Mouse (Mus musculus): ENCODE measurements at regions not wholly inside any gene's neighbourhood (a gene's known extent, or its start where the extent isn't known, plus 50 kb on each side); places are given as distances from the start of the nearest gene placed in this dataset.

DNA sequence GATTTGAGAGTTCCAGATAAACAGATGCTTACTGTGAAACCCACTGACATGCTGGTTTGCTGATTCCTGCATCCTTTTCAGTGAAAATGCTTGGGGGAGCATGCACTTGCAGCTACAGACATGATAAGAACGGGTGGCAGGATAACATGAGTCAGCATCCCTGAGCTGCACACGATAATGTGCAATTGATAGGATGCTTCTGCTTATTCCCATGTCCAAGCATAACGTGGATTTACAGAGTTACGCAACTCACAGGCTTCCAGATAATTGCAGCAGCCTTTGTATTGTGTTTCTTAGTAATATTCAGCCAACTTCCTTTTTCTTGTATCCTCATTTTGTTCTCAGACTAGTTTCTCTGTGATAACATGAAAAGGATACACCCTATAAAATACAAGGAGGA, 245.7 kb downstream of the Flrt2 start:
- H3K4me1 ChIP-seq (ENCODE audit: control insufficient read depth, insufficient read depth, insufficient read length, low read length): no peaks in the 10 kb centered on the region
- H3K27ac ChIP-seq (replicated peaks; ENCODE audit: low read depth, low read length): no peak overlapping the region
- no peak overlapping the region for H3K4me3 ChIP-seq (ENCODE audit: insufficient read depth, low read depth, low read length)

DNA sequence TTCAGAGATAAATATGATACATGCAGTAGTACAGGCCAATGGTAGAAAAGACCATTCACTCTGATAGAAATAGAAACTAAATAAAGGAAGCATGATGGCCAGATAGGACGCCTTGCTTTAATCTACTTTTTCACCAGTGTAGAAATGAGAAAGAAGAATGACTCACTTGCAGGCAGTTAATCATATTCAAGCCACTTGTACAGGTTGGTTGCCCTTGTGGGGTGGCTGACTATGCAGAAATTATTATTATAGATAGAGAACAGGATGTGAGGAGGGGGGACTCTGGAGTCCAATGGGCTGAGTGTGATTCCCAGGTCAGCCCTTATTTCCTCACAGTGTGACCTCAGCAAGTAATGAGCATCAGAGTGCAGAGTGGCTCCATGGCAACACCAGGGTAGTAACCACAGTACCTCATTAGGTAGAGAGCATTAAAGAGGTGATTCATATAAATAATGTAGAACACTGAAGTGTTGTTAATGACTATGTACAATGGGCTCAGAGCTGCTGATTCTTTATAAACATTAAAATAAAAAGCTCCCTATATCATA, 248.5 kb downstream of the Flrt2 start:
- no peak overlapping the region for H3K4me3 ChIP-seq (ENCODE audit: insufficient read depth, low read depth, low read length)
- no peak overlapping the region for H3K27ac ChIP-seq (replicated peaks; ENCODE audit: low read depth, low read length)
- no peaks in the 10 kb centered on the region for H3K4me1 ChIP-seq (ENCODE audit: control insufficient read depth, insufficient read depth, insufficient read length, low read length)

DNA sequence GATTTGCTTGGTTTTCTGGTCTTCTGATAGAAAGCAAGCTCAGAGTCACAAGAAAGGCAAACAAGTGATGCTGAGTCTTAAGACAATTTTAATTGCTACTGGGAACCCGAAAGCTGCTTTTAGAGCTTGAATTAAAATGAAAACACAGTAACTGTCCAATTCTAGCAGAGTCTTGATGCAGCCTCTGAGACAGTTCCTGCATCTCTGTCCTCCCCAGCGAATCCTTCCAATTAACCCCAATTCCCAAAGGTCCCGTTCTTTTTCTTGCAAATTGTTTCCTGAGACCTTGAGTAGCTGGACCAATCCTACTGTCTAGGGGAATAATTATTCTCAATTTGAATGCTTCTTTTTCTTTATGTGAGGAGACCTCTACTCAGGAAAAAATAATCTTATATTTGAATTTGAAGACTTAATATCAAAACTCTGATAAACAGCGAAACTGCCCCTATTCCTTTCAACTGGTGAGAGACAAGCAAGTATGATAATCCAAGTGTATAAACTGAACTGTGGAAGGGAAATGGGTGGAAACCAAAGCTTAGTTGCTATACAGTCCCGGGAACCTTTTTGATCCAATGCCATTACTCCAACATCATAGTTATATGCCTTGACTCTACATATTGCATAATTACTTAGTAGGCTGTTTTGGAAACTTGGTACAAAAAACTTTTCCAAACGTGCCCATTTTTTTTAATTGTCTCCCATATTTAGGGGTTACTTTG, 267.9 kb downstream of the Flrt2 start:
- H3K27ac ChIP-seq (replicated peaks; ENCODE audit: low read depth, low read length): no peak overlapping the region
- H3K4me1 ChIP-seq (ENCODE audit: control insufficient read depth, insufficient read depth, insufficient read length, low read length): no peaks in the 10 kb centered on the region
- H3K4me3 ChIP-seq (ENCODE audit: insufficient read depth, low read depth, low read length): no peak overlapping the region

DNA sequence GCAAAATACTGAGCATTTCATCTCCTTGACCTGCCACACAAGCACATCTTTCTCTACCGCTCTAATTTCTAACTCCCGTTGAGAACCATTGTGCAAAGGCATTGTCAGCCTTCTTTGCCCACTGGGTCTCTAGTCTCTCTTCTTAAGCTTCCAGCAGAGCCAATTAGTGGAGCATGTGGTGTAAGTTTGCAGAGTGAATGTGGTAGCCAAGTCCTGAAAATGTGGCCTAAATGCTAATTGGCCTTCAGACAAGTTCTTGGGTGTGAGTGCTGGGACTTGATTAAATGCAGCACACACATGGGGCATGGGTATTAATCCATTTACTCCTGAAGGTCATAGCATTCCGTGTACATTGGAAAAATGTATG, 268.5 kb downstream of the Flrt2 start:
- Histone ChIP-seq H3K27ac (replicated peaks; ENCODE audit: low read depth, low read length) (no peak overlapping the region), H3K4me1 (ENCODE audit: control insufficient read depth, insufficient read depth, insufficient read length, low read length) (no peaks in the 10 kb centered on the region)

DNA sequence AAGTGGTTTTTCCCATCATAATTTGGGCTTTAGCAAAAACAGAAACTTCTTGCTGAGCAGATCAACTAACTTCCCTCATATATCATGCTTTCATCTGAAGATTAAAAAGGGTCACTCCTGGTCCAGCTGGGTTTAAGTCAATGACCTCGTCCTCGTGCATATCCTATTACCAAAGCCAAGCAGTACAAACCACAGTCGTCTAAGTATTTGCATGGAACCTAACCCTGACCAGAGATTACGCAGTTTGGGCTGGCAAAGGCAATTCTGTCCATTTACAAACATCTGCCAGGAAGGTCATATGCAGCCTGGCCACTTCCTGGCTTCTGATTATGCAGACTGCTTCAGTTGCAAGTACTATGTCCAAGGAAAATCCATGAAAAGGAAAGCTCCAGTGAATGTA, 270.8 kb downstream of the Flrt2 start:
- Histone ChIP-seq H3K4me1 (ENCODE audit: control insufficient read depth, insufficient read depth, insufficient read length, low read length) (no peaks in the 10 kb centered on the region), H3K27ac (replicated peaks; ENCODE audit: low read depth, low read length) (no peak overlapping the region)

More for the DNA sequence above, 268.5 kb downstream of the Flrt2 start:
- H3K4me3 ChIP-seq (ENCODE audit: insufficient read depth, low read depth, low read length): no peak overlapping the region

DNA sequence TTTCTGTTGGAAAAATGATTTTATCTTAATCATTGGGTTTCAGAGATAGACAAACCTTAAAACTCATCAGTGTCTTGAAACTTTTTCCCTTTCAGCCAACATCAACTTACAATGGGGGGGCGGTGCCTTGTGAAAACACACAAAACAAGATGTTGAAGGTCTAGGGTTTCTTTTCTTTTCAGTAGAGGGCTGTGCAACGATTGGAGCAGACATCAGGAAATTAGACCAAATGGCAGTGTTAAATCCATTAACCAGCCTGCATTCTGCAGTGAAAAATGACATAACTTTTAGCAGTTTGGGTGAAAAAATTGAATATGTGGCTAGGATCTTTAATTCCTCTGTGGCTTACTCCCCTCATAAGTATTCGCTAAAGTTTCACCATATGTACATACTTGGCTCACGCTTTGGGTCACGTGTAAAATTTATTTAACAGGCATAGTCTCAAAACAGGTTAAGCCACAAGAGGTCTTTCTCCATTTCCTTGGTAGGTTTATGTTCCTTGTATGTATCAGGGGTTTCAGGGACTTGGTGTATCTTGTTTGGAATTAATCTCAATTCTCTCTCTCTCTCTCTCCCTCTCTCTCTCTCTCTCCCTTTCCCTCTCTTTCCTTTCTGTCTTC, 296.8 kb downstream of the Flrt2 start:
- H3K4me3 ChIP-seq (ENCODE audit: insufficient read depth, low read depth, low read length): no peak overlapping the region

More for the DNA sequence above, 270.8 kb downstream of the Flrt2 start:
- no peak overlapping the region for H3K4me3 ChIP-seq (ENCODE audit: insufficient read depth, low read depth, low read length)

DNA sequence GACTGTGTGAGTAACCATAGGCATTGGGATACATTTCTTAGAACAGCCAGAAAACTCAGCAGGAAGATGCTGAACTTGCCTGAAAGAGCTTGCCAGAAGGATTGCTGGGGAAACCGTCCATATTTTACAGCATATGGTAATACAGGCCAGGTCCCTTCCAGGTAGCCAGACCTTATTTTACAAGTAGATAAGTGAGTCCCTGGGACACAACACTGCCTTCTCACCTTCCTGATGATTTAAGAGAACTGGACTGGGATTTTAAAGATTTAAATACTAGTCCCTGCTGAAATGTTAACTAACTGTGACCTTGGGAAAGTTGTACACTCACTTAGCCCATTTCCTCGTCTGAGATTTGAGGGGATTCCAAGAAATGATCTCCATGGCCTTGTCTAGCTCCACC, 302.9 kb downstream of the Flrt2 start:
- Histone ChIP-seq H3K4me1 (ENCODE audit: control insufficient read depth, insufficient read depth, insufficient read length, low read length) (no peaks in the 10 kb centered on the region), H3K4me3 (ENCODE audit: insufficient read depth, low read depth, low read length) (no peak overlapping the region), H3K27ac (replicated peaks; ENCODE audit: low read depth, low read length) (no peak overlapping the region)

More for the DNA sequence above, 296.8 kb downstream of the Flrt2 start:
- H3K4me1 ChIP-seq (ENCODE audit: control insufficient read depth, insufficient read depth, insufficient read length, low read length): no peaks in the 10 kb centered on the region
- no peak overlapping the region for H3K27ac ChIP-seq (replicated peaks; ENCODE audit: low read depth, low read length)

DNA sequence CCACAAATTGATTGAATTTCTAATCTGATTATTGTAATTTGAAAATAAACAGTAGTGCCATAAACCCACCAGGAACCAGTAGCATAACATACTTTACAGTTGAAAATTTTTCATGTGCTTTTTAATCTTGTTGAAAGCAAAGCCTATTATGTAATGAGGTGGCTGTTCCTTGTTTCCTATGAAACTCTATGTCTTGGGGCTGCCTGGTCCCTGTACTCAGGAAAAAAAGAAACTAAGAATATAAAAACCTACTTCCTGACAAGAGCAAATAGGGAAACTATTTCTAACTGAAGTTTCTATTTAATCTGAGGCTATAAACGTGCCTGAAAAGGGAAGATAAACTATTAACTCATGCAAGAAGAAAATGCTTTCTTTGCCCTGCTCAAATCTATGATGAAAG, 338.2 kb downstream of the Flrt2 start:
- H3K4me3 ChIP-seq (ENCODE audit: insufficient read depth, low read depth, low read length): no peak overlapping the region
- no peaks in the 10 kb centered on the region for H3K4me1 ChIP-seq (ENCODE audit: control insufficient read depth, insufficient read depth, insufficient read length, low read length)
- H3K27ac ChIP-seq (replicated peaks; ENCODE audit: low read depth, low read length): no peak overlapping the region

DNA sequence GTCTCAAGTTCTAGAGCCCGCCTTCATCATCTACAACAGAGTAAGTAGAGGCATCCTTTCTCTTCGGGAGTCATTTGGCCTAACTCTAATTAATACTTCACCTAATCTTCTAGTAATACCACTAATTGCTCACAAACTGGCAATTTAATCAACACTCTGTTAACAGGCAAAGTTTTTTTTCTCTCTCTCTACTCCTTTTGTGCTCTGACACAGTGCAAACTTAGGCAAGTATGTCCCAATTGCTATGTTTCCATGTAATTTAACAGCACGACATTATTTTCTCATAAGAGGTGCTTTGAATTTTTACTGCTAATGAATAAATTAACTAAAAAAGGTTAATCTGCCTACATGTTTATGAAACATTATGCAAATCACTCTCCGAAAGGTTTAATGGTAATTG, 383.3 kb downstream of the Flrt2 start:
- Histone ChIP-seq H3K4me3 (ENCODE audit: insufficient read depth, low read depth, low read length) (no peak overlapping the region), H3K4me1 (ENCODE audit: control insufficient read depth, insufficient read depth, insufficient read length, low read length) (no peaks in the 10 kb centered on the region), H3K27ac (replicated peaks; ENCODE audit: low read depth, low read length) (no peak overlapping the region)

DNA sequence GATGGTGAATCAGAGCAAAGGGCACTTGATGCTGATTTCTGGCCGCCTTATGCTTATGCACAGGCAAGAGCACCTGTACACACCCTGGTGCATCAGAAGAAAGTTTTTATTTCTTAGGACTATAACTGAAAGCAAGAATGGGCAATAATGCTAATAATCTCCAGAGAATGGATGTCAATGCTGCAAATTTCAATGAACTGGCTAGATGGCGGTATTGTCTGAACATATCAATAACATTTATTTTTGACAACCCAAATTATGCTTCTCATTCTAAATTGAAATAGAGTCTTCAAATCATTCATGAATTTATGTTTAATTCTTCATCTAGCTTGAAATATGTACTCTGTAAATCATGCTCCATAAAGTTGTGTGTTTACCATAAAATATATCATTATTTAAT, 399.0 kb downstream of the Flrt2 start:
- Histone ChIP-seq H3K4me1 (ENCODE audit: control insufficient read depth, insufficient read depth, insufficient read length, low read length) (no peaks in the 10 kb centered on the region), H3K27ac (replicated peaks; ENCODE audit: low read depth, low read length) (no peak overlapping the region), H3K4me3 (ENCODE audit: insufficient read depth, low read depth, low read length) (no peak overlapping the region)

DNA sequence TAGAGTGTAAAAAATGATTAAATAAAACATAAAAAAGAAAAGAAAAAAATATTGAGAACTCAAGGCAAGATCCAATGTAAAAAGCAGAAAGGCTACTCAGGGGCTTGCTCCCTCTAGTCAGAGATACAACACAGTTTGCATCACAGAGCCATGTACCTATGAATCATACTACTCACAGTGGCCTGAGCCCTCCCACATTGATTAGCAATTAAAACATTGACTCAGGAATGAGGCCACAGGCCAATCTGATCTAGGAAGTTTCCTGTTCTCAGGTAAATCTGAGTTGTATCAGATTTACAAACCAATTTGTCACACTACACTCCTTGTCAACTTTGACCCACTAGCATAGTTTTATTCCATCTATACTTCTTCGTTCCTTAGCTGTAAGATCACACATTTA, 414.2 kb downstream of the Flrt2 start:
- H3K4me3 ChIP-seq (ENCODE audit: insufficient read depth, low read depth, low read length): no peak overlapping the region
- H3K27ac ChIP-seq (replicated peaks; ENCODE audit: low read depth, low read length): no peak overlapping the region
- H3K4me1 ChIP-seq (ENCODE audit: control insufficient read depth, insufficient read depth, insufficient read length, low read length): no peaks in the 10 kb centered on the region

DNA sequence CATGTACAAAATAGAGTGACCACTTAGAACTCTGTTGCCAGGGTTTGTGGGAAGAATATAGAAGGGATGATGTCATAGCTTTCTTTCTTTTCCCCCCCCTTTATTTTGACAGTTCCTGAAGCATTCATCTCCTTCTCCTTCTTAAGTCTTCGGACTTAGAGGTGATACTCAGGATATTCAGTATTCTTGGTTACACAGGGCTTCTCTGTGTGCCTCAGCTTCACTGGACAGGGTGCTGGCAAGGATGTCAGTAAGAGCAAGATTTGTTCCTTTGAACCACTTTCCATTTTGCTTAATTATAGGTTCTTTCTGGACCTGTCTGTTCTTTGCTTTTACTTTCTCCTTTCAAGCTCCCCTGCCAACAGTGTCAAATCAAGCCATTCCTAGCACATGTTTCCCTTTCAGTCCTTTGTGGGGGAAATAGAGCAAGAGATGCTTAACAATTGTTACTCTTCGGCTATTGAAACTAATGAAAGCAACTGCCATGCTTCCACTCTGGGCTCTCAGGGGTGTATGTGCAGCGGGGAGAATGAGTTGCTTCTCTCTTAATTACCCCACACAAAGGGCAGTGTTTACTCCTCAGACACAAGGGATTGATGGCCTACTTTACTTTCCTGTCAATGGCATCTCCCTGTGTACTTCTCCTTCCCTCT, 422.8 kb downstream of the Flrt2 start:
- Histone ChIP-seq H3K27ac (replicated peaks; ENCODE audit: low read depth, low read length) (no peak overlapping the region), H3K4me1 (ENCODE audit: control insufficient read depth, insufficient read depth, insufficient read length, low read length) (no peaks in the 10 kb centered on the region), H3K4me3 (ENCODE audit: insufficient read depth, low read depth, low read length) (no peak overlapping the region)

DNA sequence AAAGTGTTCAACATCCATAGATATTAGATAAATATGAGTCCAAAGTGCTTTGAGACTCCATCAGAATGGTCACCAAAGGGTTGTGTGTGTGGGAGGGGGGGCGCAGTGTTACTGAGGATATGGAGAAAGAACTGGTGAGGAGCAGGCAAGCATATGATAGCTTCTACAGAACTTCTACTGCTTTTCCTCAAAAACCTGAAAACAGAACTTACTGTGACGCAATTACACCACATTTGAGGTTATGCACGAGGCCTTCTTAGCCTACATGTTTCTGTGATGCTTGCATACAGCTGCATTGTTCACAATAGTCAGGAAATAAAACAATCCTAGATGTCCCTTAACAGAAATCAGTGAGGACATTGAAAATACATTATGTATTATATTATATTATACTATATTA, 425.5 kb downstream of the Flrt2 start:
- Histone ChIP-seq H3K4me3 (ENCODE audit: insufficient read depth, low read depth, low read length) (no peak overlapping the region), H3K4me1 (ENCODE audit: control insufficient read depth, insufficient read depth, insufficient read length, low read length) (no peaks in the 10 kb centered on the region), H3K27ac (replicated peaks; ENCODE audit: low read depth, low read length) (no peak overlapping the region)

DNA sequence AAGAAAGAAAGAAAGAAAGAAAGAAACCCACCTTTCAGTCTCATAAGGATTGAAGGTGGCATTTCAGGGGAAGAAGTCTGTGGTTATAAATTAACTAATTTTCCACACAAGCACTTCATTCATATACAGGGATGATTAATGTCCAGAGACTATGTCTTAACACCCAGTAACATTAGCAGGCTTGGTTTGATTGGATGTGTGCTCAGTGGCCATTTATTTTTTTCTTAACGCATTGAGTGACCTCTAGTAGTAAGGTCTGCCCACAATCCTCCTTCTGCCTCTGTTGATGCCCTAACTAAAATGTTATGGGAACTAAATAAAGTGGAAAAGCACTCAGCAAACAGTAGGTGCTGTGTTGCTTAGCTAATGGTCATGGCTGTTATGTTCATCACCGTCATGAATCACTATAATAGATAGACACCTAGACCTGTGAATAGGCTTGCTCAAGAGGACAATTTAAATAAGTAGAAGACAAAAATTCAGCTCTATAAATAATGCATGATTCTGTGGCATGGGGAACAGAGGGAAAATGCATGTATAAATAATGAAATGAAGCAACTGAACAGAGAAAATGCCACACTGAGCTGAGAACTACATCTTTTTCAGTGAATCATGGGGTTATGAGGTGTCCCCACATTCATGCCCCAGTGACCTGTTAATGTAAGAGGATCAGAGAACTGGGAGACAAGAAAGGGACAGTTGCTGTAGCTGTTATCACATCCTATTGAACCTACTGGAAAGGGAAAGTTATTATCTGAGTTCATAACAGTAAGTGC, 432.3 kb downstream of the Flrt2 start:
- H3K4me1 ChIP-seq (ENCODE audit: control insufficient read depth, insufficient read depth, insufficient read length, low read length): no peaks in the 10 kb centered on the region
- H3K4me3 ChIP-seq (ENCODE audit: insufficient read depth, low read depth, low read length): no peak overlapping the region
- no peak overlapping the region for H3K27ac ChIP-seq (replicated peaks; ENCODE audit: low read depth, low read length)

DNA sequence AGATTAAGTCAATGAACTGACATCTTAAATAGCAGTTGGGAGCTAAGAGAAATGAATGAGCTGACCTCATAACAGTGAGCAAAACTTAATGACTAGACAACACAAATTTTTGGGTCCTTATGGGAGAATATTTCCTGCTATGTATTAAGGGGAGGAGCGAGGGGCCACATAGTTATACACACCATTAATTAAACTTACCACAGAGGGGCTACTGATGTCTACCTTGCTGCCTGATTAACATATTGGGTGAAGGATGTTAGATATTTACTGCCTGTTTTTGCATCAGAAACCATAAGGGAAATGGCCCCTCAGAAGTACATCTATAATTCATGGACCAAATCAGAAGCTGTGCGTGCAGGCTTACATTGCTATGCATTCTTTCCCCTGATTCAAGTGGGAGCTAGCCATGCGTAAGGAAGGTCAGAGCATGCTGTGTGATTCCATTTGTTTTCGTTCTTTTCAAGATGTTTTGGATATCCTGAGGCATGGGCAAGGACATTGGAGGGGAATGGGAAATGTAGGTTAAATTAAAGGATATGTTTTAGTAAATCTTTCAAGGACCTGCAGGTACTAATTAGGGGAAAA, 437.9 kb downstream of the Flrt2 start:
- no peak overlapping the region for H3K4me3 ChIP-seq (ENCODE audit: insufficient read depth, low read depth, low read length)
- H3K4me1 ChIP-seq (ENCODE audit: control insufficient read depth, insufficient read depth, insufficient read length, low read length): no peaks in the 10 kb centered on the region
- no peak overlapping the region for H3K27ac ChIP-seq (replicated peaks; ENCODE audit: low read depth, low read length)

Measured in brown adipose tissue, adult 24 weeks (tissue).